Mouse (Mus musculus) R1 (cell line): ENCODE data around the gene Thnsl2.

ENCODE experiments used
- DNase-seq: peaks from one replicate; pipeline ENCODE4 v3.0.0-alpha.2; 2018; ENCODE audit warnings: low read depth, low spot score

The Thnsl2 gene

GRCm38 (mm10) chr6:71143894-71144455 lies at the start of gene Thnsl2:
Thnsl2 (minus strand) TSS chr6:71144439.
- peak; percentile 83 for DNase-seq

GRCm38 (mm10) chr6:71193151-71193740 lies 49.0 kb upstream of the Thnsl2 start:
- DNase-seq = no peak

DNA sequence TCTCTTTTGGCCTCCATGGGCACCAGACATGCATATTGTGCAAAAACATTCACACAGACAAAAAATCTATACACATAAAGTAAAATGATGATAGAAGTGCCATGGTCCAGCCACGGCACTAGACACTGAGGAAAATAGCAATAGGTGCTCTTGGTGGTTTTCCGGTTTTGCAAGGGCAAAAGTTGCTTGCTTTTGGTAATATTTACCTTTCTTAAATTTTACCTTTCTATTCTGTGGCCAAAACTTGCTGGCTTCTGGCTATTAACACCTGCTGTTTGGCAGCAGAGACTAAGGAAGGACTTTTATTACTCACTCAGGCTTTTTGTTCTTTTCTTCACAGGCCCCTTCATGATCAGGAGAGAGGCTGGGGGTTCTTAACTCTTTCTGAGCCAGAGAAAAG lies 46.3 kb upstream of the Thnsl2 start:
- no peak for DNase-seq

DNA sequence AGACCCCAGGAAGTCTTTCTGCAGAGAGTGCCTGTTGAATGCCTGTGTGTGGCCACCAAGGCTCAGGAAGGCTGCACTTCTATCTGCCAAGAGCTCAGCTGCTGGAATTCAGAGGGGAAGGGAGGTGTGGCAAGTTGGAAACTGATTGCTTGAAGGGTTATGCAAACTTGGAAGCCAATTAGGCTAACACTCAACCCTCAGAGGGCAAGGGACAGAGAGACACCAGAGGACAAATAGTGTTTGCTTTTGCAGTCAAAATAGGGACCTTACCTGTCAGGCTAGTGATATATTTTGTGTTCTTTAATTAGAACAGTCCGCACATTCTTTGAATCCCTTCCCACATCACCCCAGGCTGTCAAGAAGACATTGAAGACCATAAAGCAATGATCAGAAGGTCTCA lies 45.3 kb upstream of the Thnsl2 start:
- no peak for DNase-seq

DNA sequence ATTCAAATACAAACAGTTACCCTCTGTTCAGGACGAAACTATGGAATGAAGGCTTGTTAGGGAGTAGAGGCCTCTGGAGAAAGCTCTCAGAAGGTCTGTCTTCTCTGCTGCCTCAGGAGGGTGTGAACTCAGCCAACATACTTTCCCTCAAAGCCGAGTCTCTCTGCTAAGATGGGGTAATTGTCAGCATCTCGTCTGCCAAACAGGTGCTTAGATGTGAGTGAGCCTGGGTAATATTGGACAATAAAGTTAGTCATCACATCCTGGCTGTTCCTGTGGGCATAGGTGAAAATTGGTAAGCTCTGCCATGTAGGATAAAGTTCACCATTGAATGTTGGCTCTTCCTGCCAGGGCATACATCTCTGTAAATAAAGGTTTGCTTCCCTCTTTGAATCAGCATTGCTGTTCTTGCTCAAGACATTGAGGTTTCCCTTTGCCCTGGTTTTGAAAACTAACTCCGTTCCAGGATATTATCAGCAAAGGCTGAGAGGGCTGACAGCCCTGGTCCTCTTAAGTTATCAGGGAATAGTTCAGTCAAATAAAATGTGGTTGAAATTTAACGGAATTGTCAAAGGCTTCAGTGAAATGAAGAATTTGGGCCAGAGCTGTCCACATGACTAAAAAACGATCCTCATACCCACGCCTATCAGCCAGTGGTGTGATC lies 40.8 kb upstream of the Thnsl2 start:
- no peak for DNase-seq

- DNase-seq = no peak
Observed at GRCm38 (mm10) chr6:71180596-71180995, 36.4 kb upstream of the Thnsl2 start.

- DNase-seq = no peak
Observed at GRCm38 (mm10) chr6:71172812-71173580, 28.8 kb upstream of the Thnsl2 start.

- peak; percentile 71 for DNase-seq
Observed at GRCm38 (mm10) chr6:71166551-71167169, 22.4 kb upstream of the Thnsl2 start.

DNA sequence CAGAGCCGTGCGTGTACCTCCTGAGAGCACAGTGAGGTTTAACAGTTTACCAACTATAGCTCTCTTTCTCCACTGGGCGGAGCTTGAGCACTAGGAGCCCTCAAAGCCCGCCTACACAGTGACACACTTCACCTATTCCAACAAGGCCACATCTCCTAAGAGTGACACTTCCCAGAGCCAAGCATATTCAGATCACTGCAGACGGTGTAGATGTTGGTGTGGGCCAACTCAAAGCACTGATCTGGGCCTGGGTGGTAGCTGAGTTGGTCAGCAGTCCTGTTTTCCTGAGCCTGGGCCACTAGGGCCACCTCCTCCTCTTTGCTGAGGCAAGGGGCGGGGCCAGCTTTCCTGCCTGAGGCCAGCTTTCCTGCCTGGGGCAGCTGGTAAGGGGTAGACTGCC lies 20.2 kb upstream of the Thnsl2 start:
- DNase-seq = peak; percentile 77

GRCm38 (mm10) chr6:71162269-71162668 lies 18.0 kb upstream of the Thnsl2 start:
- peak; percentile 24 for DNase-seq

DNA sequence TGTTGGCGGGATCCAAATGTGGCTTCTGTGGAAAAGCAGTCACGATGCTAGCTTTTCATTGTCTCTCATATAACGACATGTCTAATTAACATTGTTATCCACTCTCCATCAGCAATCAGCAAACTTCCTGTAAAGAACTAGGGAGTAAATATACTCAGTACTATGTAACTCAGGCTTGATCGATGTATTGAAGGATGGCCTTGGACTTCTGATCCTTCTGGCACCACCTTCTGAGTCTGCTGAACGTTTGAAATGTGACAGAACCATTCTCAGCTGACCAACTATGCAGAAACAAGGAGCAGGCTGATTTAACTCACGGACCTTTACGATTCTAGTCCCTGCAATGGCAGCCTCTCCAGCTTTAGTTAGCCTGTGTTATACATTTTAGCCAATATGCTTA lies 17.1 kb upstream of the Thnsl2 start:
- no peak for DNase-seq

DNA sequence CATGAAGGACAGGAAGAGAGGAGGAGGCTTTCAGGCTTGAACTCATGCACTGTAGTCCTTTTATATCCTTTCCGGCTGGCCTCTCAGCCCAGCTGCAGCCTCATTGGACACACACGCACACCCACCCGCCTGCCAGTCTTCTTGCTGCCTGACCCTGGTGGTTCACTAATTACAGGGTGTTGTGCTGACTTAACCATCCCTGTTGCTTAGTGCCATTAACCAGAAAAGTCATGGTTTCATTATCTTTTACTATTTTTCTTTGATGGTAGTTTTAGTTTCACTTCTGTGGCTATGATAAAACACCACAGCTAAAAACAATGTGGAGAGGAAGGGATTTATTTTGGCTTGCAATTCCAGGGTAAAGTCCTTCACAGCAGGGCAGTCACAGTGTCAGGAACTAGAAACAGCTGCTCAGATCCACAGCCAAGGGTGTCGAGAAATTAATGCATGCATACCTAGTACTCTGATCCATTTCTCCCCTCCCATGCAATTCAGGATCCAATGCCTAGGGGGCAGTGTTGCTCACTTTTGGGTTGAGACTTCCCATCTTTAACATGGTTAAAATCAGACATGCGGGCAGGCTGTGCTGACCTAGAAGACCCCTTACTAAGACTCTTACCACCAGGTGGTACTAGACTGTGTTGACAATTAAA lies 12.6 kb upstream of the Thnsl2 start:
- DNase-seq = peak; percentile 81

GRCm38 (mm10) chr6:71154861-71155260 lies 10.6 kb upstream of the Thnsl2 start:
- no peak for DNase-seq

- peak; percentile 41 for DNase-seq
Observed at GRCm38 (mm10) chr6:71153486-71153885, 9.2 kb upstream of the Thnsl2 start.

- DNase-seq = peak; percentile 39
Observed at GRCm38 (mm10) chr6:71151098-71151497, 6.9 kb upstream of the Thnsl2 start.

DNA sequence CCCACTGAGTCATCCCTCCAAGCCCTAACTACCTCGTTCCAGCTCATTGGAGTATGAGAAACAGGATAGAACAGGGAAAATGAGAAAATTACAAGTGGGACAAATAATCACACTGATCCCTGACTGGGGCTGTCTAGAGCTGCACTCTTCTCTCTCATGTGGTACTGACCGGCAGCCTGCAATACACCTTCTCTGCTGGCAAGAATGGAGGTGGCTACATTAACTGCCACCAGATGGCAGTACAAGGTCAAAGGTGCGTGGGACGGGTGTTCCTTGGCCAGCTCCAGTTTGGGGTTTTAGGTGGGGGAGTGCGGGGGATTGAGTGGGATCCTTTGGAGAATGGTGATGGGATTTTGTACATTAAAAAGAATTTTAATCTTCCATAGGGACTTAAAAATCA lies 5.3 kb upstream of the Thnsl2 start:
- peak; percentile 81 for DNase-seq

GRCm38 (mm10) chr6:71148336-71148735 lies 4.1 kb upstream of the Thnsl2 start:
- peak; percentile 56 for DNase-seq

DNA sequence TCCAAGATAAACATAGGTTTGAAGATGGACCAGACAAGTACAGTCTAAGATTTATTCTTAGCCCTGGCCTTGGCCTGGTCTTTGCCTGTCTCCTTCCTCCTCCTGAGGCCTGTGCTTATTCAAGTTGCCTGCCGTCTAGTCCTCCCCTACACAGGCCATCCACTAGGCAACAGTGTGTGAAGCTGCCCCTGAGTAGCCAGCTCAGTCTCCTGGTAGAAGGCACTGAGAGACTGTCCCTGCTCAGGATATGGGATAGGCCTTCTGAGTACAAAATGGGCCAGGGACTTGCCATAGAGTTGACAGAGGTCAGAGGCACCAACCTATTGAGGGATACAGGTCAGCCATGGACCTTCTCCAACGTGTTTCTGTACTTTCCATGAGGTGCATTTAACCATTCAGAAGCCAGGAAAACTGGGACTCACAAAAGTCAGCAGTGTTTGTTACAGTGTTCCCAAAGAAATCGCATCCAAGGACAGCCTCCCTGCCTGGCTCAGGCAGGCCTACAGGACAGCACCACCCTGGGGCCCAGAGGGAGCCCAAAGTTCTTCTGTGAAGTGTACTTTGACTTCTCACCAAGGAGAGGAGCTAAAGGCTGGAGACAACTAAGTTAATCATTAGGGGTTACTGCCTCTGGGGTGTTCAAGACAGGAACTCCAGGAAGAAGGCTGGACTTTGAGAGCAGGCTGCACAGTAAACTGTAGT lies 1.2 kb upstream of the Thnsl2 start:
- DNase-seq = no peak

DNA sequence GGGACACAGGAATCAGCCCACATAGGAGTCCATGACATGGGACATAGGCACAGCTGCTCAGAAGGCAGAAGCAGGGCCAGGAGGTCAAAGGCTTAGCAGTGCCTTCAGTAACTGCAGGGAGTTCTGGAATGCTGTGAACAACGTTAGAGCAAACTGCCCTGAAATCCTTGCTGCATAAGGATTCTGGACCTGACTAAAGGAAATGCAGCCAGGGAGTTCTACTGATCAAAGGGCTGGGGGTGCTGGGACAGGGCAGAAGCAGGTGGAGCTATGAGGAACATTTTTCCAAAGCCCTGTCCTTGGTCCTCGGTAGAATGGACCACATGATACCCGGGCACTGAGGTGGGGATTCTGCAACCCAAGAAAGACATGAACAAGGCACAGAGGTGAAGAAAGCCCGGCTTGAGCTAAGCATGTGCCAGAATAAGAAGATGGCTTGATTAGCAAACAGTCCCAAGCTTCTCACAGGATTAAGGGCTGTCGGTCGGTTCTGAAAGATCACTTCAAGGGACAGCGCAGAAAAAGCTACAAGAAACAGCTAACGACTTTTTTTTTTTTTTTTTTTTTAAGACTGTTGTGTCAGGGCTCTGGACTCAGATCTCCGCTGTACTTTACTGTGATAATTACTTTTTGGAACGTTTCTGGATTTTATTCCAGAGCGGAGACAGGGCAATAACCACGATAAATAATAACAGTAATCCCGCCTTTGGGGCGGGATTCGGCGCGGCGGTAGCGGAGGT lies 915 bp downstream of the Thnsl2 start:
- no peak for DNase-seq

DNA sequence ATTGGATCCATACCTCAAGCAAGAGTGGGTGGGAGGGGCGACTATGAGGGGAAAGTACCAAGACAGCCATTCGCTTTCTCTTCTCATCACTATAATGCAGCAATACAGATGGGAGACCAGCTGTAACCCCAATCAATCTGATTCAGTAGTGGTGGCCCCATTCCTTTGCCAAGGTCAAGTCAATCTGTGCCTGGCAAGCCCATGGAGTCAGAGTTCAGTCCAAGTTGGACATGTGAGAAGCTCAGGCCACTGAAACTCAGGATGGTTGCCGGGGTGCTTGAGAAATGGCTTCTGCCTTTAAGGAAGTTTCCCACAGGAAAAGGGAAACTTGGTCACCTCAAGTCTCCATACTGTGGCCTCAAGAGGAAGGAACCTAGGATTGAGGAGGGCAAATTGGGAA lies 9.2 kb downstream of the Thnsl2 start:
- DNase-seq = no peak
